Mouse (Mus musculus) gastrocnemius, postnatal 25 days (tissue): ENCODE data around the gene Chid1. TPM values are rescaled to one million over a fixed set of nuclear protein-coding genes. Genes with fewer than 3 reads are reported as not detected.

Experiments
- DNase-seq: peaks from one replicate; pipeline ENCODE4 v3.0.0; 2022
- total RNA-seq, 2 experiments: library from RNA; stranded (reverse); gene quantifications; 1 replicate in 1 of 2; 2 replicates in 1 of 2; pipeline ENCODE4 v1.2.3; 2021

Gene Chid1
- total RNA-seq, 2 experiments from 2014 or later = 14.5 to 18.4 TPM

DNA sequence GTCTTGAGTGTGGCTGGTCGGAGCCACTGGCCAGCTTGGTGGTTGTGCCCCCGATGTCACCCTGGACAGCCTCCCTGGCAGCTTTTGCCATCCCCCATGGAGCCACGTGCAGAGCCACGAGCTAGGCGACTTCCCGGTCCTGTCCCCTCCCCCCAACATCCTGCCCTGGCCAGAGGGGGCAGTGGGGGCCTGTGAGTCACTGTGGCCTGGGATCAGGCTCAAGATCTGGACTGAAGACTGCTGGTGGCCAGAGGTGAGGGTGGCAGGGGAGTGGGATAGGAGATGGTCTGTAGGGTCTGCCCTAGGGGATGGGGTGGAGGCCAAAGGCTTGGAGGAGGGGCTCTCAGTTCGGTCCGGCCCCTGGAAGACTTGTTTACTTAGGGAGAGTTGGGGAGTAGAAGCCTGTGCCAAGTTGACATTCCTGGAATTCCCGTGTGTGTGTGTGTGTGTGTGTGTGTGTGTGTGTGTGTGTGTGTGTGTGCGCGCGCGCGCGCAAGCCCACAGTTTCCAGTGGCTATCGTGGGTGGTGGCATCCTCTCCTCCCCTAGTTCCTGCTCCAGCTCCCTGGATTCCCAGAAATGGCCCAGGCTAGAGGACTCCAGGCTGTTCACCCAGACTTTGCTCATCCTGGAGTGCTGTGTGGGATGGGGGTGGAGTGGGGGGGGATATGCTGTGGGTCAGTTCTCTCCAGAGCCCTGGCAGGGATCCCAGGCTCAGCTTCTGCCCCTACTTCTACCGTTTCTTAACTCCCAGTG is 63.3 kb downstream of the Chid1 start:
- DNase-seq = peak; percentile 89

DNA sequence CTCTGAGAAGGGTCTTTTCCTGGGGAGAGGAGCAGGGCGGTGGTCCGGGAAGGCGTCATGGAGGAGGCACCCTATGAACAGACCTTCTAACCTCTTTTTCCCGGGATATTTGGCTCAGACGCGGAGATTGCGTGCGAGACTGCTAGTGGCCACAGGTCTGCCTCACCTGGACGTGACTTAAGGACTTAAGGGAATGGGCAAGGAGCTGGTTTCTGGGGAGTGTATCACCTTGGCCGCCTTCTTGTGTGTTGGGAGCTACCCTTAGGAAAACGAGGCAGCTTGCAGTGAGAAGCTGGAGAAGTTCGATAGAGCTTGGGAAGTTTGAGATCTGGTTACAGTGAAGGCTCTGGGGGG is 63.9 kb downstream of the Chid1 start:
- DNase-seq = no peak

DNA sequence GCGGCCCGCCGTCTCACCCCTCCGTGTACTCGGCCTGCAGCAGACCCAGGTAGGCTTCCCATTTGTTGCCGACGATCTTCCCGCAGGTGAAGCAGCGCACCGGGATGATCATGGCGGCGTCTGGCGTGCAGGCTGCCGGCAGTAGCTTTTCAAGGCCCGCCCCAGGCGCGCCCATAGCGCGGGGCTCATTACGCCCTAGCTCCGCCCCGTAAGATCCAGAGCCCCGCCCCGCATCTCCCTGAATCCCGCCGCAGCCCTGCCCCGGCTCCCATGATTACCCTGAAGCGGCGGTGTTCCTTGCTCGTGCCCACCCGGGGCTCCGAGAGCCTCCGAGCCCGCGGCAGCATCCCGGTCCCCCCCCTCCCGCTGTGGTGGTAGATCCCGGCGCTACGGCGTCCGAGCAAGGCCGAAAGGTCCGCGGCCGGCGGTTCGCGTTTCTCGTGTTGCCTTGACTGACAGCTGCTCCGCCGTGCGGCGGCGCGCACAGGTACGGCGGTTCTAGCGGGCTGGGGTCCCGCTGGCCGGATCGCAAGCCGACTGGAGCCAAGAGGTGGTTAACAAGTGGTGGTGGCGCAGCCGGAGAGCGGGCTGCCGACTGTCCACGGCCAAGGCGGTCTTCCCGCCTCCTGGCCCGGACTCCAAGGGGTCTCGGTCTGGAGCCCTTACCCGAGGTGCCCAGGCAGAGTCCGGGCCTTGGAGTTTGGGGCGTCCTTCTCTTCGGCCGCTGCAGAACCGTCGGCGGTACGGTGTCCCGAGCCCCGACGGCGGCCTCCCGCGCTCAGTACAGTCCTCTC is 64.4 kb downstream of the Chid1 start, which contains the start of the genes Polr2l and Tspan4:
Polr2l (minus strand) TSS at position 122 of the 794 bp plus-strand sequence.
Tspan4 (plus strand) TSS at position 230 of the 794 bp plus-strand sequence.
- peak; percentile 84 for DNase-seq

- no peak for DNase-seq
These were observed 65.5 kb downstream of the Chid1 start for GRCm38 (mm10) chr7:141474160-141474559.

- no peak for DNase-seq
These were observed 66.9 kb downstream of the Chid1 start for GRCm38 (mm10) chr7:141472763-141473162.

DNA sequence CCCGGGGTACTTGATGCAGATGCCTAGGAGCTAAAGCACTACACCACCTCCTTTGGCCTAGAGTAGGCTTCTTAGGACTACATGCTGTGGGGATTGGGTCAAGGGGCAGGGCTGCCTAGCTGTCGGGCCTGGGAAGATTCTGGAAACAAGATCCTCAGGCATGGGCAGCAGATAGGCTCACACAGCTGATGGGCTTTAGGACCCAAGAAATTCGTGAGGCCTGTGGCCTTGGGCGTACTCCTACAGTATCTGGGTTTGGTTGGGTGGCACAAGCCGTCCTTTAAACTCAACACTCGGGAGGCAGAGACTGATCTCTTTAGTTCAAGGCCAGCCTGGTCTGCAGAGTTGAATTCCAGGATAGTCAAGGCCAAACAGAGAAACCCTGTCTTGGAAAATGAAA is 67.4 kb downstream of the Chid1 start:
- no peak for DNase-seq

GRCm38 (mm10) chr7:141471236-141471635 is 68.4 kb downstream of the Chid1 start:
- no peak for DNase-seq

GRCm38 (mm10) chr7:141470637-141470944 is 69.1 kb downstream of the Chid1 start:
- no peak for DNase-seq

DNA sequence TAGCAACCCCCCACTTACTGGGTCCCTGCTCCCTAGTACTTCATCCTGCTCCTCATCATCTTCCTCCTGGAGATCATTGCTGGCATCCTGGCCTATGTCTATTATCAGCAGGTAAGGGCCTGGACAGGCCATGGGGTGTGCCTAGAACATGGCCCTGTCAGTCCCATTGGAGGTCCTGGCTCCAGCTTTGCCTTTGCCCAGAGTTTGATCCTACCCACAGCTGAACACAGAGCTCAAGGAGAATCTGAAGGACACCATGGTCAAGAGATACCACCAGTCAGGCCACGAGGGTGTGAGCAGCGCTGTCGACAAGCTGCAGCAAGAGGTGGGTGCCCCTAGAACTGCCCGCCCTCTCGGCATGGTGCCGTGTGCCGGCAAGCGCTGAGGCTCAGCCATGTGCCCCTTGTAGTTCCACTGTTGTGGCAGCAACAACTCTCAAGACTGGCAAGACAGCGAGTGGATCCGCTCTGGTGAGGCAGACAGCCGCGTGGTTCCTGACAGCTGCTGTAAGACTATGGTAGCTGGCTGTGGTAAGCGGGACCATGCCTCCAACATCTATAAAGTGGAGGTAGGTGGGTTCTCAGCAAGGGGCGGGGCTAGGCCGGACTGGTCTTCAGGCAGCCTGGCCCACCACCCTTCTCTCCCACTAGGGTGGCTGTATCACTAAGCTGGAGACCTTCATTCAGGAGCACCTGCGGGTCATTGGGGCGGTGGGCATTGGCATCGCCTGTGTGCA is 69.6 kb downstream of the Chid1 start:
- DNase-seq = no peak

- no peak for DNase-seq
These were observed 70.3 kb downstream of the Chid1 start for GRCm38 (mm10) chr7:141469352-141469751.

DNA sequence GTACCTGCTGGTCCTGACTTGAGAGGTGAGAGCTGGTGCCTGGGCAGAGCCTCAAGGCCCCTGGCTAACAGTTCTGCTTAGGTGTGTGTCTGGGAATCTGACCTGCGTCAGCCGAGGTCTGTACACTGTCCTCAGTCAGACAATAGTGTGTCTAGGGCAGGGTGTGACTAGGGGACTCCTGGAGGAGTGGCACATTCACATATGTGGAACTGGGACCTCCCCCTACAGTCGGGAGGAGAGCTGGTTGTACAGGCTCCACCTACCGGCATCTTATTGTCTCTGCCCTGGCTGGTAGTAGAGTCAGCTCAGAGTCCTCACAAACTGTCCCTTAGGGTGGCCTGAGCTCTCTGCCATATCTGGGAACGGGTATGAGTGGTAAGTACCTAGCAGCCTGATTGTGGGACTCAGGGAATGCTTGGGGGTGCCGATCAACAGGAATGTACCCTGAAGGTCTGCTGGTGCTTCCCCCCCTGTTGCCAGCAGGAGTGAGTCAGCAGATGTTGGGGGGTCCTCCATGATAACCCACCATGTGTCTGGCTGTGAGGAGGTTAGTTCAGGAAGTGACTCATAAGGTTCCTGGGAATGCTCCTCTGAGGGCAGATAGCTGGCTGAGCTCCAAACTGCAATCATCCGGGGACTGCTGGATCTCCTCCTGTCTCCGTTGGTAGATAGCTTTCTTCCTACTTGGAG is 71.0 kb downstream of the Chid1 start:
- DNase-seq = no peak

GRCm38 (mm10) chr7:141468164-141468521 is 71.5 kb downstream of the Chid1 start:
- no peak for DNase-seq

- DNase-seq = peak; percentile 92
These were observed 72.2 kb downstream of the Chid1 start, which contains the start of gene Cd151 for GRCm38 (mm10) chr7:141467230-141468030. Gene Cd151, plus strand, starts transcription at chr7:141467392.

GRCm38 (mm10) chr7:141466607-141467148 is 73.0 kb downstream of the Chid1 start:
- no peak for DNase-seq

- peak; percentile 51 for DNase-seq
These were observed 73.6 kb downstream of the Chid1 start for GRCm38 (mm10) chr7:141466045-141466394.

DNA sequence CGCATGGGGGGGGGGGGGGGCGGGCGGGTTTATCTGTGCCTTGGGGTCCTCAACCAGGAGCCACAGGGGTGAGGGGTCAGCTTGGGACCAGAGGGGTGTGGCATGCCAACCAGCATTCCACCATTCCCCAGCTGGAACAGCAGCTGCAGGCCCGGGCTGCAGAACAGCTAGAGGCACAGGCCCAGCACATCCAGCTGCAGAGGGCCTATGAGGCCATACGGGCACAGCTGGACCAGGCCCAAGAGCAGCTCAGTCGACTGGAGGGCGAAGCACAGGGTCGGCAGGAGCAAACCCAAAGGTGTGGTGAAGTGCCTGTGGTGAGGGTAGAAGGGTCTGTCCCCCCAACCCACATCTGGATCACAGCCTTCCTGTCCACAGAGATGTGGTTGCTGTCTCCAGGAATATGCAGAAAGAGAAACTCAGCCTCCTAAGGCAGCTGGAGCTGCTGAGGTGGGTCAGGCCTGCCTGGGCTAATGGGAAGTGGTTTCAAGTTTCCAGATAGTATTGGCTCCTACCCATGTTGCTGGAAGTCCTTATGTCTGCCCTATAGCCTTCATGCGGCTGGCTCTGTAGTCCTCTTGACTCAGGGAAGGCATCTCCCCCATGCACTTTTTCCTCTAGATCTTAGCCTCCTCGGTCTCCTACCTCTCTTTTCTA is 74.1 kb downstream of the Chid1 start:
- DNase-seq = no peak

DNA sequence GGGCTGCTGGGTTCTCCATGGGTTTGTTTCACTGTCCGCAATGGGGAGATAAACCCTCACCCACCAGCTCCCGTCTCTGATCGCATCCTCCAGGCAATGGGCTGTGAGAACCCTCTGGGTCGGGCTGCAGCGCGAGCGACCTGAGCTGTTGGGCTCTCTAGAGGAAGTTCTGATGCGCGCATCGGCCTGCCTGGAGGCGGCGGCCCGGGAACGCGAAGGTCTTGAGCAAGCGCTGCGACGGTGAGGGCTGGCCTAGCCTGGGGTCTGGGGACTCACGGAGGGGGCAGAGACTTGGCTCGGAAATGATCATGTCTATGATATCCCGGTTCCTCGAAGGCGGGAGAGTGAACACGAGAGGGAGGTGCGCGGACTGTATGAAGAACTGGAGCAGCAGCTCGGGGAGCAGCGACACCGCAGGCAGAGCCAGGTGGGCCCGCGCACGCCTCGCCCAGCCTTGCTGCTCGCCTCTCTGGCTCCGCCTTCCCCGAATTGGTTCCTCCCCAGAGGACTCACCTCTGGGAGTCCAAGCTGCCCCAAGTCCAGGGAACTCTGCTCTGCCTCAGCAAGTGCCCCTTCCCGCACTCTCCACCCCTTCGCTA is 75.0 kb downstream of the Chid1 start:
- DNase-seq = no peak

DNA sequence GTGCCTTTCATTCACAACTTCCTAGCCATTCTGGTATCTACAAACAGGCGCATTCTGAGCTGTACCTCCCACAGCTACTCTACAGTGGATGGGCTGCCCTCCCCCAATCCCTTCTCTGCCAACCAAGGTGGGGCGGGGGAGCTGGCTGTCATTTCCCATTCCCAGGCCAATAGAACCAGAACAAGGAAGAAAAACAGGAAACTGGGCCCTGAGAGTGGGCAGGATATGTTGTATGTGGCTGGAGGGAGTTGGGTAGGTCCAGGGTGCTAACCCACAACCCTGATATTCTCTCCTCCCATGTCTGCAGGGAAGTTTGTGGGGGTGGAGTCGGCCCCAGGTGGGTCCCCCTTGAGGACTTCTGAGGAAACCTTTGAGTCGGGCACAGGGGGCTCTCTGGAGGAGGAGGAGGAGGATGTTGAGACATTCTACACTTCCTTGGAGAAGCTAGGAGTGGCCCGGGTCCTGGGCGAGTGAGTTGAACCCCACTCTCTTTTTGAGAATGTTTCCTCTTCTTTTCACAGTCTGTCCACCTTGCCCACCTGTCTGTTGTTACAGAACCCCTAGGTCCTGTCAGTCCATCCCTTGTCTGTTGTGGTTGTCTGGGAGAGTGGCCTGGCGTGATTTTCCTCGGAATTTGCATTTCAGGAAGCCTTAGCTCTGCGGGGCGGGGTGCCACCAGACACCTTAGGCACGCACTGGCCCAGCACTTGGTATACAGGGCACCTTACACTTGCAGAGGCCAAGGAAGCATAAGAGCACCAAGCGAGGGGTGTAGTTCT is 75.6 kb downstream of the Chid1 start:
- DNase-seq = peak; percentile 74

GRCm38 (mm10) chr7:141462333-141462821 is 77.3 kb downstream of the Chid1 start:
- DNase-seq = no peak
